Mouse (Mus musculus): Measurements from ENCODE around the gene Stx7. TPM values are rescaled to one million over a fixed set of nuclear protein-coding genes. Genes with fewer than 3 reads are reported as not detected.

The Stx7 gene
- polyA plus RNA-seq, 1 experiment, result 97.8 TPM

GRCm38 (mm10) chr10:24232281-24232680 lies 83.2 kb downstream of the Stx7 start:
- TF ChIP-seq POLR2A (IDR thresholded peaks at IDR 0.05; ENCODE audit: borderline replicate concordance, extremely low read depth, low read depth, low read length) (no peak), CTCF (IDR thresholded peaks at IDR 0.05; ENCODE audit: insufficient read depth, low read length) (no peak)
- no peaks in the 10 kb centered on the region for H3K4me1 ChIP-seq (ENCODE audit: control insufficient read depth, insufficient read depth, low read length)
- no peak for DNase-seq
- whole genome bisulfite sequencing, result 75% methylated on average over 4 of the region's 4 CpGs
- H3K4me3 ChIP-seq (replicated peaks; ENCODE audit: extremely low read depth, low read depth, low read length), result no peak overlapping the region

- WGBS, result 61% methylated on average over 23 of the region's 23 CpGs
- TF ChIP-seq POLR2A (IDR thresholded peaks at IDR 0.05; ENCODE audit: borderline replicate concordance, extremely low read depth, low read depth, low read length) (no peak), CTCF (IDR thresholded peaks at IDR 0.05; ENCODE audit: insufficient read depth, low read length) (no peak)
- DNase-seq, result no peak
- Histone ChIP-seq H3K4me1 (ENCODE audit: control insufficient read depth, insufficient read depth, low read length) (no peaks in the 10 kb centered on the region), H3K4me3 (replicated peaks; ENCODE audit: extremely low read depth, low read depth, low read length) (no peak overlapping the region)
These were observed 86.6 kb downstream of the Stx7 start for GRCm38 (mm10) chr10:24235426-24236283.

Other genes with a start within 250 kb of the Stx7 start
- gene Taar1, start 228.9 kb upstream of the Stx7 start, polyA plus RNA-seq (2012; rRNA removed), result not detected in 2 replicates
- 0.27 TPM in 1 of 2 replicates, not detected in the other for gene Taar2, start 210.7 kb upstream of the Stx7 start, polyA plus RNA-seq (2012; rRNA removed)
- not detected in 2 replicates for gene Taar3, start 199.7 kb upstream of the Stx7 start, polyA plus RNA-seq (2012; rRNA removed)
- gene Taar4, start 188.8 kb upstream of the Stx7 start, polyA plus RNA-seq (2012; rRNA removed), result not detected in 2 replicates
- not detected in 2 replicates for gene Taar5, start 178.6 kb upstream of the Stx7 start, polyA plus RNA-seq (2012; rRNA removed)
- not detected in 2 replicates for gene Taar6, start 163.7 kb upstream of the Stx7 start, polyA plus RNA-seq (2012; rRNA removed)
- gene Taar7a, start 155.8 kb upstream of the Stx7 start, polyA plus RNA-seq (2012; rRNA removed), result not detected in 2 replicates
- gene Taar7b, start 149.4 kb upstream of the Stx7 start, polyA plus RNA-seq (2012; rRNA removed), result not detected in 2 replicates
- gene Taar7d, start 122.1 kb upstream of the Stx7 start, polyA plus RNA-seq (2012; rRNA removed), result not detected in 2 replicates
- gene Taar7e, start 111.7 kb upstream of the Stx7 start, polyA plus RNA-seq (2012; rRNA removed), result not detected in 2 replicates
- gene Taar7f, start 99.8 kb upstream of the Stx7 start, polyA plus RNA-seq (2012; rRNA removed), result not detected in 2 replicates
- gene Taar8a, start 72.8 kb upstream of the Stx7 start, polyA plus RNA-seq (2012; rRNA removed), result not detected in 2 replicates
- gene Taar8b, start 57.0 kb upstream of the Stx7 start, polyA plus RNA-seq (2012; rRNA removed), result not detected in 2 replicates
- not detected in 2 replicates for gene Taar8c, start 47.4 kb upstream of the Stx7 start, polyA plus RNA-seq (2012; rRNA removed)
- not detected in 2 replicates for gene Taar9, start 39.8 kb upstream of the Stx7 start, polyA plus RNA-seq (2012; rRNA removed)
- 1.3 and 1.9 TPM in 2 replicates for gene Moxd1, start 74.2 kb downstream of the Stx7 start, polyA plus RNA-seq (2012; rRNA removed)